Comparison of ENCODE assay signal across 29 mouse cellular contexts in genomic region chr13:42270051-42270450, GRCm38 (mm10). TPM values are rescaled to one million over a fixed set of nuclear protein-coding genes. Genes with fewer than 3 reads are reported as not detected.
DNase-seq lines count a peak whose midpoint lies in the region; ATAC-seq and TF ChIP-seq lines count a peak whose summit lies in the region.
"Had no signal": no experiment of that assay in that cellular context is flagged by ENCODE, and none has a peak within 500 bp of the region (broad histone marks: within the 10 kb centered on the region; RNA-seq: fewer than 3 reads in every experiment).

No protein-coding gene starts in this region.

- no peak overlapping the region for H3K4me2 ChIP-seq in forebrain, embryonic 14.5 days (ENCODE audit: low read length)
- H3K4me2 ChIP-seq in forebrain, embryonic 12.5 days: no peak overlapping the region
- H3K4me2 ChIP-seq in limb, embryonic 13.5 days (replicated peaks): no peak overlapping the region
- H3K4me2 ChIP-seq: hindbrain, embryonic 15.5 days; liver, embryonic 15.5 days; lung, embryonic 14.5 days; midbrain, embryonic 11.5 days had no signal

- peak; percentile 35 for DNase-seq in forebrain, embryonic 14.5 days (ENCODE audit: low spot score)
- DNase-seq in kidney, postnatal 4 days: peak; percentile 25 to 40
- no peak for DNase-seq in kidney, postnatal 25 days
- peak; percentile 61 for DNase-seq in brain, embryonic 14.5 days (ENCODE audit: low read depth)
- no peak for DNase-seq in adrenal gland, postnatal 36 days
- no peak for DNase-seq in urinary bladder, adult 2 months (ENCODE audit: low spot score)
- DNase-seq: adrenal gland, postnatal 14 days; cerebellum, adult 2 months; cerebellum, postnatal 14 days; gastrocnemius, postnatal 14 days; heart, postnatal 14 days; kidney, adult 9 months; lung, embryonic 14.5 days; lung, postnatal 14 days; right cerebral cortex, adult 18-20 months; spleen, adult 18-20 months; thymus, postnatal 14 days had no signal

- no peak for TF ChIP-seq POLR2A in brain, embryonic 14.5 days (IDR thresholded peaks at IDR 0.05; ENCODE audit: borderline replicate concordance, extremely low read depth, insufficient read depth, insufficient read length, poor library complexity, severe bottlenecking)

- no peak overlapping the region for H3K27ac ChIP-seq in forebrain, embryonic 14.5 days (ENCODE audit: low read depth, low read length)
- H3K27ac ChIP-seq in forebrain, embryonic 12.5 days: no peak overlapping the region
- H3K27ac ChIP-seq in limb, embryonic 13.5 days: no peak overlapping the region
- H3K27ac ChIP-seq: hindbrain, embryonic 10.5 days; hindbrain, embryonic 15.5 days; left cerebral cortex, adult 2 months; liver, embryonic 15.5 days had no signal

- no peaks in the 10 kb centered on the region for H3K4me1 ChIP-seq in forebrain, embryonic 14.5 days (ENCODE audit: control insufficient read depth, insufficient read depth, low read length)
- H3K4me1 ChIP-seq in forebrain, embryonic 12.5 days: no peaks in the 10 kb centered on the region
- H3K4me1 ChIP-seq in limb, embryonic 13.5 days: peaks cover 6% of the 10 kb centered on the region; the same call in 1 of the 2 replicates
- H3K4me1 ChIP-seq: hindbrain, embryonic 10.5 days; hindbrain, embryonic 15.5 days; liver, embryonic 15.5 days had no signal

- no peak overlapping the region for H3K4me3 ChIP-seq in forebrain, embryonic 14.5 days (ENCODE audit: low read depth, low read length)
- H3K4me3 ChIP-seq in forebrain, embryonic 12.5 days (replicated peaks): no peak overlapping the region
- H3K4me3 ChIP-seq in limb, embryonic 13.5 days: no peak overlapping the region
- H3K4me3 ChIP-seq: erythroblast, embryonic 14.5 days; hindbrain, embryonic 10.5 days; hindbrain, embryonic 15.5 days; left cerebral cortex, adult 2 months; liver, embryonic 15.5 days; myocyte had no signal

- H3K9ac ChIP-seq in forebrain, embryonic 14.5 days (ENCODE audit: low read length): no peak overlapping the region
- no peak overlapping the region for H3K9ac ChIP-seq in forebrain, embryonic 12.5 days
- H3K9ac ChIP-seq in limb, embryonic 13.5 days: no peak overlapping the region
- H3K9ac ChIP-seq: hindbrain, embryonic 15.5 days; liver, embryonic 15.5 days; lung, embryonic 14.5 days had no signal

- H3K27me3 ChIP-seq in forebrain, embryonic 14.5 days (replicated peaks; ENCODE audit: control insufficient read depth, insufficient read depth, low read length): no peaks in the 10 kb centered on the region
- no peaks in the 10 kb centered on the region for H3K27me3 ChIP-seq in forebrain, embryonic 12.5 days
- H3K27me3 ChIP-seq in limb, embryonic 13.5 days: no peaks in the 10 kb centered on the region
- H3K27me3 ChIP-seq: hindbrain, embryonic 15.5 days; liver, embryonic 15.5 days; Patski had no signal

- no peaks in the 10 kb centered on the region for H3K36me3 ChIP-seq in forebrain, embryonic 14.5 days (ENCODE audit: control insufficient read depth, insufficient read depth, low read length)
- H3K36me3 ChIP-seq in forebrain, embryonic 12.5 days (replicated peaks): no peaks in the 10 kb centered on the region
- H3K36me3 ChIP-seq in limb, embryonic 13.5 days: no peaks in the 10 kb centered on the region
- H3K36me3 ChIP-seq: hindbrain, embryonic 10.5 days; hindbrain, embryonic 15.5 days; liver, embryonic 15.5 days had no signal

- H3K9me3 ChIP-seq in forebrain, embryonic 14.5 days (replicated peaks; ENCODE audit: control insufficient read depth, low read length): no peaks in the 10 kb centered on the region
- H3K9me3 ChIP-seq in forebrain, embryonic 12.5 days: no peaks in the 10 kb centered on the region
- H3K9me3 ChIP-seq in limb, embryonic 13.5 days: no peaks in the 10 kb centered on the region
- H3K9me3 ChIP-seq: hindbrain, embryonic 10.5 days; hindbrain, embryonic 15.5 days; liver, embryonic 15.5 days had no signal

- 41% methylated on average over 9 of the region's 9 CpGs for whole genome bisulfite sequencing in forebrain, embryonic 14.5 days
- 55% methylated on average over 9 of the region's 9 CpGs for WGBS in forebrain, embryonic 12.5 days
- 13% methylated on average over 9 of the region's 9 CpGs for WGBS in limb, embryonic 13.5 days

- no peak for TF ChIP-seq CTCF in brain, embryonic 14.5 days (IDR thresholded peaks at IDR 0.05; ENCODE audit: borderline replicate concordance, extremely low read depth, insufficient read depth, insufficient read length)

- no peak for ATAC-seq in forebrain, embryonic 14.5 days
- ATAC-seq in forebrain, embryonic 12.5 days (ENCODE audit: low FRiP score): no peak
- ATAC-seq in limb, embryonic 13.5 days (ENCODE audit: low FRiP score, low read depth): 0 out of 2 replicates have a peak, but pooled peaks have one; percentile 40
- ATAC-seq: Patski had no signal

RNA-seq across cellular contexts. Expression of gene Edn1, which starts 31.2 kb away (rescaled TPM):
- 0.98 and 1.1 TPM in 2 replicates for polyA plus RNA-seq in forebrain, embryonic 14.5 days (2014; fragmentation: Nextera tagmentation; extraction: Ambion mirVana)
- 0.62 and 1.5 TPM in 2 replicates for polyA plus RNA-seq in forebrain, embryonic 12.5 days (2016; fragmentation: Nextera tagmentation; extraction: Ambion mirVana)
- polyA plus RNA-seq in brain, embryonic 14.5 days (2012; rRNA removed): 1.3 and 2.1 TPM in 2 replicates
- polyA plus RNA-seq in limb, embryonic 13.5 days (2015; fragmentation: Nextera tagmentation; extraction: Ambion mirVana): 2.6 and 2.8 TPM in 2 replicates
- total RNA-seq in adrenal gland, postnatal 36 days (2021): 1 to 10 TPM; 1.3 to 2.5 TPM
- polyA plus RNA-seq in urinary bladder, adult 2 months (2012; rRNA removed): 4.1 and 4.6 TPM in 2 replicates
- total RNA-seq: granulocyte monocyte progenitor cell, adult 5-6 weeks; MEL had no signal
- polyA plus RNA-seq: erythroblast, embryonic 14.5 days had no signal

Comparison
In these comparisons a context has a peak if more than half of its experiments do, and no peak if none do; other contexts are left out.
1. DNase-seq: peak in forebrain, embryonic 14.5 days (single experiment), kidney, postnatal 4 days (2 of 2) and brain, embryonic 14.5 days (single experiment); none in kidney, postnatal 25 days (0 of 2), adrenal gland, postnatal 36 days (0 of 2) and urinary bladder, adult 2 months (single experiment).